Mouse (Mus musculus): Measurements from ENCODE around the gene Nfatc2.
A peak's percentile ranks its signal among the peaks of the same experiment; 100 is the strongest.

Gene Nfatc2

DNA sequence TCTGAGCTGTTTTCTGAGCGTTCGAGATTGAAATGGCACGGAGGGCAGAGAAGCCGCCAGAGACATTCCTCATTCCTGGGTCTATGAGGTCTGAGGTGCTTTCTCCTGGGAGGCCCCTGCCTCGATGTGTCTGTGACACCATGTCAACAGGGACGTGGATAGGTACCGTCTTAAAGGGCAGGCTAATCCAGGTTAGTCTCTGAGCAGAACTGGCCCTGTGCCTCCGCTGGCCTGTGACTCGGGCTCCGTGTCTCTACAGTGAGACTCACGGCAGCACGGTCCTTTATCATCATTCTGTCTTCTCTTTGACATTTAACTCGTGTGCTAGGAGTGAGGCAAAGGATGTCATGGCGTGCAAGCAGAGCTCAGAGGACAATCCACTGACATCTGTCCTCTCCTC lies 120.3 kb downstream of the Nfatc2 start:
- no peak for DNase-seq (ENCODE audit: low spot score)

- DNase-seq (ENCODE audit: low spot score), result no peak
Measured at GRCm38 (mm10) chr2:168480692-168481091, 120.8 kb downstream of the Nfatc2 start.

DNA sequence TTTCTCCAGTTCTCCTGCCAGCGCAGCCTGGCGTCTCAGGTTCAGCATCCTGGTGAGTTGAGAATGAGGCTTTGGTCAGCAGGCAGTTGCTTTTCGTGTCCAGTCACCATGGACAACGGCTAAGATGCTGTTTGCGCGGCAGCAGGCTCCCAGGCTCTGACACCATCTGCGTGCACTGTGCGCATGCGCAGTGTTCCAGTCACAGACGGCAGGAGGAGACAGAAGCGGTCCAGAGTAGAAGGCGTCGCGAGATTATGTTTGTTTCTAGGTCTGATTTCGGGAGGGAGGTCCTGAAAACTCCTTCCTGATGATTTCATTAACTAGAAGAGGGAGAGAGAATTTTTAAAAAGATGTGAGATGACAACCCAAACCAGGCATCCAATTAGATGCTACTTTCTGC lies 121.5 kb downstream of the Nfatc2 start:
- DNase-seq (ENCODE audit: low spot score), result no peak

- no peak for DNase-seq (ENCODE audit: low spot score)
Measured at GRCm38 (mm10) chr2:168478431-168478830, 123.0 kb downstream of the Nfatc2 start.

- DNase-seq (ENCODE audit: low spot score), result peak; percentile 42
Measured at GRCm38 (mm10) chr2:168473496-168473895, 128.0 kb downstream of the Nfatc2 start.

DNA sequence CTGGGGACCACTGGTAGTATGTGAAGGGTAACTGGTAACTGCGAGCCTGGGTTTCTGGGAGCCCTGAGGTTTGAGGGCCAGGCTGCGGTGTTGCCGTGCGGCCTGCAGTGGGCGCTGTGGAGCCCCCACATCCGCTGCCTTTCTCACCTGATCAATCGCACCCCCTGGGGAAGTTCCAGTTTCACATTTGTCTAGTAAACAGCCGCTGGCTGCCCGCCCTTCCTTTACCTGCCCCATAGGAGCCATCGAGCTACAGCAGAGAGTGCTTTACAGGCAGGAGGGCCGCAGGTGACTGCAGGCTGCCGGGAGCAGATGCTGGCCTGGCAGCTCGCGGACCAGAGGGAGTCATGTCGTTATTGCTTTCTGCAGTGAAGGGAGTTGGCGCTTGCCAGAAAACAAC lies 128.6 kb downstream of the Nfatc2 start:
- DNase-seq (ENCODE audit: low spot score), result peak; percentile 90

GRCm38 (mm10) chr2:168469032-168469431 lies 132.4 kb downstream of the Nfatc2 start:
- peak; percentile 57 for DNase-seq (ENCODE audit: low spot score)

DNA sequence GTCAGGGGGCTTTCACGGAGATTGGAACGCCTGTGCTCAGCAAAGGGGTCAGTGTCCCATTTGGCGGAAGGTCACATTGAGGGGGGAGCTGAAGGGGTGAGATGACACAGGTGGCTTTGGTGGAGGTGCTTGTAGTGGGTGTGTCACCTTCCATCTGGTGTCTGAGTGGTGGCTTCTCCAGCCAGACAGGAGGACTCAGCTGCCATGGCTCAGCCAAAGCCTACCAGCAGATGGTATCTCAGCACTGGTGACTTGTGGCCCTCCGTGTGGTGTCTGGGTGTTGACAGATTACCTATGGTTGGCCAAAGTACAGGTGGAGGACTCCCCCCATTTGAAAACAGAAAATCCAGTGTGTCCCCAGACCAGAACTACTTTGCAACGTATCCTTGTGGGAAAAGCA lies 134.3 kb downstream of the Nfatc2 start:
- DNase-seq (ENCODE audit: low spot score), result no peak

- DNase-seq (ENCODE audit: low spot score), result no peak
Measured at GRCm38 (mm10) chr2:168466066-168466465, 135.4 kb downstream of the Nfatc2 start.

DNA sequence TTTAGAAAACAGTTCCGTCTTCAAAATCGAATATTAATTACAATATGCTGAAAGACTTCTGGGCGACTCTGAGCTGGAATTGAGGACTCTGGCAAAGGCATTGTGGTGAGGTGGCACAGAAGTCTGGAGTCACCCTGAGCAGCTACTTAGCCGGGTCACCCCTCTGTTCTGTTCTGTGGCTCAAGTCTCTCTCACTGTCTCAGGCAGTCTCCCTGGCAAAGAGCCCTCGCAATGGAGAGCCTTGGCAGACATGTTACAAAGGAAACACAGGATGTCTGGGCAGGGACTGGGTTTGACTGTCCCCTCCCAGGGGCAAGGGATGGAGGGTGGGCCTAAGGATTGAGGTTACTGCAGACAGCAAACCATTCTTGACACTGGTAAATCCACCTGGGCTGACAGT lies 135.8 kb downstream of the Nfatc2 start:
- DNase-seq (ENCODE audit: low spot score), result no peak

GRCm38 (mm10) chr2:168461865-168462264 lies 139.6 kb downstream of the Nfatc2 start:
- DNase-seq (ENCODE audit: low spot score), result no peak

DNA sequence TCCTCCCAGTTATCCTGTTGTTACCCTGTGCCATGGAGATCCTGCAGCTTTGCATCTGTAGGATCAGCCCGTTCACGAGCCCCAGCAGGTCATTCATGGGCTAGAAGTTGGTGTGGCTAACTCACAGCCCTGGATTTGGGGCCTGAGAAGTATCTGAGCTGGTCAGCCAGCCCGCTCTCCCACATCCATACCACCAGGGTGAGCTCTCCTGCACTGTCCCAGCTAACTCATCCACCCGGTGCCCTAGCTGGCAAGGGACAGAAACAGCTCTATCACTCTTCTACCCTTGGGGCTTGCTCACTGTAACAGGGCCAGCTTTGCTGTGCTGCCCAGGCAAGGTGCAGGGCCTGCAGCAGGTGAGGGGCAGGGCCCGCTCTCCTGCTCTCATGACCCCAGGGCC lies 141.8 kb downstream of the Nfatc2 start:
- DNase-seq (ENCODE audit: low spot score), result no peak

DNA sequence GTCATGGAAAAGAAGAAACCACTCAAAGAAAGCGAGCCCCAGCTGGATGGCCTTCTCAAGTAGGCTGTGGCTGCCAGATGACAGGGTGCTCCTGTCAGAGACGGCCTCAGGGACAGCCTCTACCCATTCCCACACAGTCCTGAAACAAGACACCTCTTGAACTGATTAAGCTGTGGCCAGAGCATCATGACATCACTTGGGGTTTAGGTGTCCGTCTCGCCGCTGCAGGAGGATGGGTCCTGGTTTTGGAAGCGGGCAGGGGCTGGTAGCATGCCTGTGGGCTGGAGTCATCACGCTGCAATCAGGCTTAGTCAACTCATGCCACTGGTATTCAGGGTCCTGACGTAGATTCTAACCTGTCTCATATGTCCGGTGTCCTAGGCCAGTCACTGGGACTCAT lies 142.9 kb downstream of the Nfatc2 start:
- no peak for DNase-seq (ENCODE audit: low spot score)

- DNase-seq (ENCODE audit: low spot score), result no peak
Measured at GRCm38 (mm10) chr2:168451714-168452708, 149.4 kb downstream of the Nfatc2 start.

DNA sequence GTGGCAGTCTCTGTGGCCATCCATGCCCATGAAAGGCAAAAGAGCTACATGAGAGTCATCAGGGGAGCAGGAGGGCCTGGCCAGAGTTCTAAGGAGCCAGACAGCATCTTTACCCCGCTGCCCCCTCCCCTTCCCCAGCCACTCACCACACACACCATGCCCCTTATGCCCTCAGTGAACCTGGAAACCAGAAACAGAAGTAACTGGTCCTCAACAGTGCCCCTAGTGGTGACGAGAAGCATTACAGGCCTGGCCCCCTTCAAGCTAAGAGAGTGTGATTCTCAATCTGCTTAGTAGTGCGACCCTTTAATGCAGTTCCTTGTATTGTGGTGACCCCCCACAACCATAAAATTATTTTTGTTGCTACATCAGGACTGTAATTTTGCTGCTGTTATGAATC lies 150.5 kb downstream of the Nfatc2 start:
- peak; percentile 5 for DNase-seq (ENCODE audit: low spot score)

- DNase-seq (ENCODE audit: low spot score), result no peak
Measured at GRCm38 (mm10) chr2:168448054-168448453, 153.4 kb downstream of the Nfatc2 start.

- no peak for DNase-seq (ENCODE audit: low spot score)
Measured at GRCm38 (mm10) chr2:168447601-168448000, 153.9 kb downstream of the Nfatc2 start.

DNA sequence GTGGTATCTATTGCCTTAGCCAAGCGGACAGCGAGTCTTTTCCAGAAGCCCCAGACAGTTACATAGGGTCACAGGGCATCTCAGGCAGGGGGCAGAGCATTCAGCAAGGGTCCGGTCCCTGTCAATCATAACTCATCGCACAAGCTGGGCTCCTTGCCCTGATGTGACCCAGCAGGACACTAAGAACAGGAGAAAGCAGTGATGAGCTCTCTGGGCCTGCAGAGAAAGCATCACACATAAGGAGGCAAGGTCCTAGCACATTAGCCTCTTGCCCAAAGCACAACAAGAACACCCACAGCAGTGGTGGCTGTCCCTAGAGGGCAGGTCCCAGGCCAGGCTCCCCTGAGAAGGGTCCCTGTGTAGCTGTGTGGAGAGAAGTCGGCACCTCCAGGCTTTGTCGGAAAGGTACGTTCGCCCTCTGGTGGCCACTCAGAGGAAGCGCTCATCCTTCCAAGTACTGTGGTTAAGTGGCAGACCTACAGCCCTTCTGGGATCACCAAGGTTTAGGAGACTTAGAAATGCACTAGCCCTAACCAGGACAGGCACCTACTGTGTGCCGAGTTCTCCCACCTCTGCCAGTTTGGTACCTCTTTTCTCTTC lies 156.1 kb downstream of the Nfatc2 start:
- peak; percentile 44 for DNase-seq (ENCODE audit: low spot score)

DNA sequence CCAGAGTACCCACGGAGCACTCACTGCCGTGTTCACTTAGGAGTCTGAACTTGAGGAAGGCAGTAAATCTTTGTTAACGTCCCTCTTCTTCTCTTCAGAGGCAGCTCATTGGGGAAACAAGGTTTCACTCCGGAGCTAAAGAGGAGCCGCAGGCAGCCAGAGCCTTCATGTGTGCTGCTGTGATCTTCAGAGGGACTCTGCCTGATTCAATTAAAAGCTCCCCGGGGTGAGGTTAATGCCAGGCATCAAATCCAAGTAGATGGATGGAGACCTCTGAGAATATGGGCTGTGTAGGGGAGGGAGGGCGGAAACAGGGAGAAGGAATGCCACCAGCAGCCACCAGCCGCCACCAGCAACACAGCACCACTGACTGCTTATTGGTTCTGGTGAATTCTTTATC lies 157.3 kb downstream of the Nfatc2 start:
- no peak for DNase-seq (ENCODE audit: low spot score)

DNA sequence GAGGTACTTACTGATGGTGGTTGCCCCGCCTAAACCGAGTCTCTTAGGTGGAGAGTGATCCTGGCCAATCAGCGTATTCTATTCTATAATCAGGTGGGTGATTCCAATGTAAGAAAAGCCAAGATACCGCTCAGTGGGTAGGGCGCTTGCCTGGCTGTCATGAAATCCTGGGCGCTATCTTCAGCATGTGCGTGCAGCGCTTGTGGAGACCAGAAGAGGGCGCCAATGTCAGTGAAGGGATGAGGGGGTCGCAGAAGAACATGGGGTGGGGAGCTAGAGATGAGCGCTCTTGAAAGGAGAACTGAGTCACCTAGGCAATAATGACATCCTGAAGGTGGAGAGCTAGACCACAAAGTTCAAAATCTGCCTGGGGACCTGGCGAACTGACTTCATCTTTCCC lies 160.0 kb downstream of the Nfatc2 start:
- DNase-seq (ENCODE audit: low spot score), result no peak

DNA sequence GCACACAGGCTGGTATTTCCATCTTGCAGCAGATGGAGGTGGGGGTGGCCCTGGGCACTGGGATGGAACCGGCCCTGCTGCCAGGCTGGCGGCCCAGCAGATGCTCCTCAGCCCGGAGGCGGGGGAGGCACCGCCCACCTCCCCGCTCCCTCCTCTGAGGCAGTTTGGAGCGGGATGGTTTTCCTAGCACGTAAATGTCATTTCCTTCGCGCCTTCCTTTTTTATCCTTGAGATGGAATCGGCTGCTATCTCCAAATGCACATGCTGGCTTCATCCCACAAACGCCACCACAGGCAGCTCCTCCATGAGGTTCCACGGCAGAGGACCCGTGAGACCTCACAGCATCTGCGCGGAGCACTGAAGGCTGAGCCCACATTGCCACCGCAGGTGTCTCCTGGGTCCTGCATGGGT lies 160.5 kb downstream of the Nfatc2 start:
- DNase-seq (ENCODE audit: low spot score), result no peak

DNA sequence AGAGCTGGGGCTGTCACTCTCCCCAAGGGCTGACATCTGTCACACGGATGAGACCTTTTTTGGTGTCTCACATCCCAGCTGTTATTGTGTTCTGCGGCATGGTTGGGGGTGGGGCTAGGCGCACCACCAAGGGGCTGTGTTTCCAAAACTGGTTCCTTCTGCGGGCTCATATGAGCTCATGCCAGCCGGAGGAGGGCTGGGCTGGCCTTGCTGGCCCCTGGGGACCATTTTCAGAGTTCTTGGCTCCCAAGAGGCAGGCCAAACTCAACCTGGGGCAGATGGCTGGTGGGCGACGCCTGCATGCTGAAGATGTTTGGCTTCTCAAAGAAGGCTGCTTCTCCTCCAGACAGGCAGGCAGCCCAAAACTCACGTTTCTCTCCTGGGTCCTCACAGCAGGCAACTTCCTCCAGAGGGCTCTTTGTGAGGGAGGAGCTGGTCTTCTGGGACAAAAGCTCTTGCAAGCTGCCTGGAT lies 162.4 kb downstream of the Nfatc2 start:
- DNase-seq (ENCODE audit: low spot score), result no peak

DNA sequence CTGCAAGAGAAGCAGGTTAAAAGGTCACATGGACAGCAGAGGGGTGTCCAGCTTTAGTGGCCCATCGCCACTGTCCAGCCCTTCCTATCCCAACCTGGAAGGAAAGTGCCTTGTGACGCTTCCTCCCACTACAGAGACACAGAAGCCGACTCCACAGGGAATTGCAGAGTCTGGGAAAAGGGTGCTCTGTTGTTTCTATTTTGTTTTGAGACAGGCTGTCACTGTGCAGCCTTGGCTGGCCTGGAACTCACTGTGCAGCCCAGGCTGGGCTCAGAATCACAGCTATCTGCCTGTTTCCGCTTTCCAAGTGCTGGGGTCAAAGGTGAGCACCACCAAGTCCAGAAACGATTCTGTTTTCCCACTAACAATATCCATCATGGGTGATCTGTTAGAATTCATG lies 167.3 kb downstream of the Nfatc2 start:
- no peak for DNase-seq (ENCODE audit: low spot score)

Data from T-cell, adult 2 months (primary cell).